Mouse (Mus musculus) cerebellum, adult 2 months (tissue): ENCODE data around the gene Rarg.

Experiments
- CTCF ChIP-seq: fragments of 200-500 bp; IDR thresholded peaks from 2 replicates; pipeline ENCODE4 v1.5.1; 2011; ENCODE audit warnings: low read depth, mild to moderate bottlenecking, control low read depth, low read length, moderate library complexity, borderline replicate concordance; ENCODE audit not compliant: insufficient read depth
- POLR2A ChIP-seq: fragments of 200-500 bp; IDR thresholded peaks from 2 replicates; pipeline ENCODE4 v1.6.1; 2011; ENCODE audit warnings: low read length, control low read depth, borderline replicate concordance; ENCODE audit not compliant: insufficient read depth

- no peak for TF ChIP-seq CTCF
- TF ChIP-seq POLR2A, result no peak
These were observed 9.8 kb downstream of the Rarg start for GRCm38 (mm10) chr15:102247252-102248130.
